Mouse (Mus musculus): ENCODE measurements around the gene Ppif. TPM values are rescaled to one million over a fixed set of nuclear protein-coding genes. Genes with fewer than 3 reads are reported as not detected.

Gene Ppif
- polyA plus RNA-seq, 1 experiment = 79.2 TPM

- TF ChIP-seq GATA1 (IDR thresholded peaks at IDR 0.05; ENCODE audit: low read length) = no peak
These were observed 48.0 kb downstream of the Ppif start for GRCm38 (mm10) chr14:25741840-25742367.

- TF ChIP-seq GATA1 (IDR thresholded peaks at IDR 0.05; ENCODE audit: low read length) = no peak
These were observed 49.0 kb downstream of the Ppif start for GRCm38 (mm10) chr14:25742943-25743342.

DNA sequence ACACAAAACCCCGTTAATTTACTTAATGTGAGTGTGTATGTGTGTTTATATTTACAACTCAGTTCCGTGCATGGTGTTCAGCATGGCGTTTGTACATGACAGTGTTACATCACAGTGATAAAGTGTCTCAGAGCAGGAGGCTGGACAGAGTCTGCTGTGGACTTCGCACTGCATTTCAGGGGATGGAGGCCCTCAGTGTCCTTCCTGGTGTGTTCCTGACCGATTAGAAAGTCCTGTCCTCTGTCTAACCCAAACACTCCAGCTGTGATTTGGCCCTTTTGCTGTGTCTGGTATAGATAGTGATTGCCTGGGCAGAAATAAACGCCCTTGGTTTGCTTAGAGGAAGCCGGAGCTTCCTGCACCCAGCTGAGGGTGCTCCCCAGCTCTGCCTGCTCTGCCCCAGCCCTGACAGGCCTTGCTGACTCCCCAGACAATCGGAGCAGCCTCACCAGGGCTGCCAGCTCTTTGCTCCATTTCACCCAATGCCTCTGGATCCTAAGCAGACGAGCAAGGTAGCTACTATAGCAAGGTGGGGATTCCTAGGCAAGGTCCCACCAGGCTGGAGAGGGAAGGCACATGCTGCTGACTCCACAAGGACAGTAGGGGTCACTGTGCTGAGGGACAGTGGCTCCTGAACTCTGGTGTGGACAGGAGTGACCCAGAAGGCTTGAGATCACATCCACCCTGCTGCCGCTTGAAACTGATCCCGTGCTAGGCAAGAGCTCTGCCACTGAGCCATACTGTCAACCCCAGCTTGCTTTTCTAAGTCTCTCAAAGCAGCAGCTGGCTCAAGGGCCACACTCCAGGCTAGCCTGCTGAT lies 51.6 kb downstream of the Ppif start:
- TF ChIP-seq GATA1 (IDR thresholded peaks at IDR 0.05; ENCODE audit: low read length) = no peak

DNA sequence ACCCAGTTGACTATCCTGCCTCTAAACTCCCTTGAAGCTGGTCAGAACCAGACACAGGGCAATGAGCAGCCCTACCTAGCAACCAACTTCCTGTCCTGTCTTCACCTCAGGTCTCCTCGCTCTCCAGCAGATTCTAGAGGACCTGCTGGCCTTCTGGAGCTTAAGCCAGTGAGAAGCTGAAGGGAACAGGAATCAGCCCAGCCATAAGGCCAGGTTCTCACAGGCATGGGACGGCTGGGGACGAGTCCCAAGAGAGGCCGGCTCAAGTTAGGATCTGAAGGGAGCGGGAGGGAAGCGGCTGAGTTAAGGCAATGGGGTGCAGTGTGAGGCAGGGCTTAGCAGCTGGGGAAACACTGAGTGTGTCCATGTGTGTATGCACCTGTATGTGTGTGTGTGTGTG lies 52.4 kb downstream of the Ppif start:
- no peak for TF ChIP-seq GATA1 (IDR thresholded peaks at IDR 0.05; ENCODE audit: low read length)

DNA sequence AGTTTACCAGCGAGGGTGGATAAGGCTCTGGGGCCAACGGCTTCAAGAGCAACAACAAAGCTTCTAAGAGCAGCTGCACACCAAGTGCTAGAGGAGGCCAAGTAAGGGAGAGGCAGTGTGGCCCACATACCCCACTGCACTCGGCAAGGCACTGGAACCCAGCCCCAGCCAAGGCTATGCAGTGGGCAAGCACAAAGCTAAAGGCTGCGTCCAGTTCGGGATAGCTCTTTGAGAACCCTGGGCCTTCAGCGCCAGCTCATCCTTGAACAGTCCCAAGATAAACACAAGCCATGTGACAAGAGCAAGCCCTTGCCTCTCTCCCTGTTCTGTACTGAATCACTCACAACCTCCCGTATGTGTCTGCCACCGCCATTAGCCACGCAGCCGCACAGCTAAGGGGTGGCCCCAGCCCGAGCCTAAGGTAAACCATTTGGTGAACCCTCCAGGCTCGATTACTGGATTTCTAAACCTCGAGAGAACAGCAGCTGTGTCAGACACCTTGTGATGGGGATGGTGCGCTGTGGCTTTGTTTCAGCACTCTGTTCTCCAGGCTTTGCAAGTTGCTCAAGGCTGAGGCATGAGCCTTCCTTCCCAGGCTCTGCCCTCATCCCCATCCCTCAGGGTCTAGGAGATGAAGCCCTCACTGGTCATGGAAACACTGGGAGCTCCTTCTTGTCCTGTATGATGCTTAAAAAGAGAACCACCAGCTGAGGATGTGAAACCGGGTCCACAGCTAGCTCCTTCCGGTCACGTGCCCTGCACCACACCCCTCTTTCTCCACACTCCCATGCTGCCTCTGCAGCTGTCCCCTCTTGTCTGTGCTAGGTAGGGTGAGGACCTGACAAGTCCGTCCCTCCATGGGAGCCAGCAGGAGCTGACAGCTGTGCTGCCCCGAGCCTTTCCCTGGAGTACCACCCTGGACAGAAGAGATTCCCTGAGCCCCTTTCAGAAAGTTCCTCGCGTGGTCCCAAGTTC lies 53.3 kb downstream of the Ppif start:
- no peak for TF ChIP-seq GATA1 (IDR thresholded peaks at IDR 0.05; ENCODE audit: low read length)

GRCm38 (mm10) chr14:25747996-25748756 lies 54.2 kb downstream of the Ppif start:
- no peak for TF ChIP-seq GATA1 (IDR thresholded peaks at IDR 0.05; ENCODE audit: low read length)

- no peak for TF ChIP-seq GATA1 (IDR thresholded peaks at IDR 0.05; ENCODE audit: low read length)
These were observed 55.4 kb downstream of the Ppif start for GRCm38 (mm10) chr14:25749143-25749909.

Other genes with a start within 250 kb of the Ppif start
- gene Zmiz1, start 235.0 kb upstream of the Ppif start, polyA plus RNA-seq (2012) = not detected in 2 replicates
- gene Zcchc24, start 74.9 kb downstream of the Ppif start, polyA plus RNA-seq (2012) = not detected in 2 replicates
- 7.8 and 8.3 TPM in 2 replicates for gene Anxa11, start 148.0 kb downstream of the Ppif start, polyA plus RNA-seq (2012)
- not detected in 2 replicates for gene Plac9a, start 208.9 kb downstream of the Ppif start, polyA plus RNA-seq (2012)
- gene Tmem254a, start 233.5 kb downstream of the Ppif start, polyA plus RNA-seq (2012) = 0.12 and 1.6 TPM in 2 replicates
- gene Cphx1, start 244.2 kb downstream of the Ppif start, polyA plus RNA-seq (2012) = not detected in 2 replicates